Mouse (Mus musculus): ENCODE results near the gene Stard5. TPM values are rescaled to one million over a fixed set of nuclear protein-coding genes. Genes with fewer than 3 reads are reported as not detected.

Stard5 gene
- 10 to 100 TPM in 1 of 2 experiments, 1 to 10 TPM in 1; 7.5 to 10.9 TPM for total RNA-seq (2021)
- long read RNA-seq, experiment 1, partial matches to known transcripts = 0 of 7 reads
- long read RNA-seq, experiment 1, other reads (novel, unspliced or antisense) = 3 of 7 reads
- long read RNA-seq, experiment 2, partial matches to known transcripts = 0 of 9 reads
- long read RNA-seq, experiment 2, other reads (novel, unspliced or antisense) = 5 of 9 reads

GRCm38 (mm10) chr7:83631828-83632681, at the start of gene Stard5:
Gene Stard5 (plus strand): TSS chr7:83631959.
- peak; percentile 96 to 97 for DNase-seq

GRCm38 (mm10) chr7:83584639-83585471, 46.9 kb upstream of the Stard5 start, which contains the start of gene Tmc3:
Gene Tmc3 (plus strand): TSS chr7:83584927.
- peak; percentile 80 to 82 for DNase-seq

- DNase-seq = no peak
These were observed 37.7 kb upstream of the Stard5 start for GRCm38 (mm10) chr7:83594056-83594455.

- no peak for DNase-seq
These were observed 34.7 kb upstream of the Stard5 start for GRCm38 (mm10) chr7:83597063-83597462.

GRCm38 (mm10) chr7:83598997-83599912, 32.5 kb upstream of the Stard5 start:
- no peak for DNase-seq

- DNase-seq = peak; percentile 53 to 80
These were observed 31.9 kb upstream of the Stard5 start for GRCm38 (mm10) chr7:83599913-83600286.

- DNase-seq = no peak
These were observed 27.4 kb upstream of the Stard5 start for GRCm38 (mm10) chr7:83604180-83604944.

GRCm38 (mm10) chr7:83606796-83607195, 25.0 kb upstream of the Stard5 start:
- no peak for DNase-seq

GRCm38 (mm10) chr7:83609891-83610290, 21.9 kb upstream of the Stard5 start:
- no peak for DNase-seq

- DNase-seq = no peak
These were observed 19.9 kb upstream of the Stard5 start for GRCm38 (mm10) chr7:83611886-83612285.

- no peak for DNase-seq
These were observed 16.5 kb upstream of the Stard5 start for GRCm38 (mm10) chr7:83615272-83615671.

- DNase-seq = no peak
These were observed 15.9 kb upstream of the Stard5 start for GRCm38 (mm10) chr7:83615815-83616214.

- peak in 1 of 2 experiments; percentile 37 for DNase-seq
These were observed 15.5 kb upstream of the Stard5 start for GRCm38 (mm10) chr7:83616268-83616667.

GRCm38 (mm10) chr7:83618709-83619108, 13.1 kb upstream of the Stard5 start:
- no peak for DNase-seq

GRCm38 (mm10) chr7:83622582-83622981, 9.2 kb upstream of the Stard5 start:
- no peak for DNase-seq

- DNase-seq = no peak
These were observed 7.7 kb upstream of the Stard5 start for GRCm38 (mm10) chr7:83624065-83624464.

- DNase-seq = no peak
These were observed 5.1 kb upstream of the Stard5 start for GRCm38 (mm10) chr7:83626557-83627257.

GRCm38 (mm10) chr7:83627369-83627768, 4.4 kb upstream of the Stard5 start:
- DNase-seq = no peak

- DNase-seq = no peak
These were observed 509 bp upstream of the Stard5 start for GRCm38 (mm10) chr7:83631073-83631827.

All from heart, adult 18-20 months (tissue).